31 mouse cellular contexts compared by ENCODE assay signal in genomic region chr3:87487911-87488310, GRCm38 (mm10). TPM values are rescaled to one million over a fixed set of nuclear protein-coding genes. Genes with fewer than 3 reads are reported as not detected.
DNase-seq lines count a peak whose midpoint lies in the region; ATAC-seq and TF ChIP-seq lines count a peak whose summit lies in the region.
"Had no signal": no experiment of that assay in that cellular context is flagged by ENCODE, and none has a peak within 500 bp of the region (broad histone marks: within the 10 kb centered on the region; RNA-seq: fewer than 3 reads in every experiment).

No protein-coding gene starts in this region.

- TF ChIP-seq POLR2A in brain, embryonic 14.5 days (IDR thresholded peaks at IDR 0.05; ENCODE audit: borderline replicate concordance, extremely low read depth, insufficient read depth, insufficient read length, poor library complexity, severe bottlenecking), result no peak

- intact Hi-C loops in left cerebral cortex, postnatal 4 days (cut with DNase I), result no loop called here

- no peak for TF ChIP-seq CTCF in brain, embryonic 14.5 days (IDR thresholded peaks at IDR 0.05; ENCODE audit: borderline replicate concordance, extremely low read depth, insufficient read depth, insufficient read length)

- ATAC-seq in megakaryocyte progenitor cell, adult 5-6 weeks (replicated peaks; ENCODE audit: poor library complexity), result peak; percentile 72
- ATAC-seq: CD4-positive, CD25-positive, alpha-beta regulatory T cell, adult 4 months; forebrain, embryonic 16.5 days; intestine, embryonic 15.5 days had no signal

- DNase-seq in spleen, postnatal 36 days (ENCODE audit: low spot score in 2 of 2), result peak; percentile 63 to 78
- DNase-seq in spleen, postnatal 14 days (ENCODE audit: low spot score in 2 of 2), result no peak
- DNase-seq in brain, embryonic 14.5 days (ENCODE audit: low read depth), result peak; percentile 33
- DNase-seq in left cerebral cortex, postnatal 4 days, result no peak
- DNase-seq in left cerebral cortex, adult 18-20 months (ENCODE audit: low spot score in 2 of 2), result no peak
- DNase-seq in gastrocnemius, postnatal 4 days (ENCODE audit: low spot score in 2 of 2), result no peak
- DNase-seq: adrenal gland, postnatal 25 days; cerebellum, adult 8-10 months; kidney, postnatal 4 days; layer of hippocampus, adult 9-11 months; lung, postnatal 14 days; right cerebral cortex, postnatal 4 days; thymus, adult 18-20 months had no signal

RNA-seq across cellular contexts. Expression of gene Etv3, which starts 37.3 kb away (rescaled TPM):
- 11.6 and 12.0 TPM in 2 replicates for polyA plus RNA-seq in brain, embryonic 14.5 days (2012; rRNA removed)
- total RNA-seq in megakaryocyte progenitor cell, adult 5-6 weeks (2015), result 7.4 and 8.5 TPM in 2 replicates
- 9.2 and 9.5 TPM in 2 replicates for total RNA-seq in megakaryocyte progenitor cell, adult 5-6 weeks (2017)
- total RNA-seq in left cerebral cortex, postnatal 4 days (2021), result 10 to 100 TPM; 17.2 to 18.3 TPM
- total RNA-seq in left cerebral cortex, adult 18-20 months (2021), result 10 to 100 TPM; 28.0 to 28.1 TPM
- total RNA-seq in gastrocnemius, postnatal 4 days (2021), result 10 to 100 TPM; 14.3 to 15.3 TPM

RNA-seq across cellular contexts. Expression of gene Fcrl5, which starts 52.3 kb away (rescaled TPM):
- not detected in 2 replicates for polyA plus RNA-seq in brain, embryonic 14.5 days (2012; rRNA removed)
- total RNA-seq in megakaryocyte progenitor cell, adult 5-6 weeks (2015), result 0.05 TPM in 1 of 2 replicates, not detected in the other
- not detected in 2 replicates for total RNA-seq in megakaryocyte progenitor cell, adult 5-6 weeks (2017)
- total RNA-seq in left cerebral cortex, postnatal 4 days (2021), result not detected
- total RNA-seq in left cerebral cortex, adult 18-20 months (2021), result not detected
- total RNA-seq in gastrocnemius, postnatal 4 days (2021), result not detected
- total RNA-seq: adrenal gland, postnatal 25 days; gastrocnemius, adult 18-20 months; heart, postnatal 25 days; midbrain, postnatal 0 days had no signal
- polyA plus RNA-seq: CD4-positive, CD25-positive, alpha-beta regulatory T cell, adult 4 months; cortical plate, adult 2 months; embryonic facial prominence, embryonic 11.5 days; erythroblast, embryonic 14.5 days; forebrain, embryonic 16.5 days; G1E; heart, embryonic 12.5 days; hindbrain, embryonic 13.5 days; intestine, embryonic 15.5 days; kidney, embryonic 15.5 days; limb, embryonic 13.5 days; liver, embryonic 16.5 days; midbrain, embryonic 10.5 days; midbrain, postnatal 0 days; stomach, embryonic 15.5 days had no signal

Comparison
In these comparisons a context has a peak if more than half of its experiments do, and no peak if none do; other contexts are left out.
1. DNase-seq: peak in spleen, postnatal 36 days (2 of 2) and brain, embryonic 14.5 days (single experiment); none in spleen, postnatal 14 days (0 of 2), left cerebral cortex, postnatal 4 days (single experiment), left cerebral cortex, adult 18-20 months (0 of 2) and gastrocnemius, postnatal 4 days (0 of 2).